Mouse (Mus musculus): ENCODE results near the gene Olfr1008. TPM values are rescaled to one million over a fixed set of nuclear protein-coding genes. Genes with fewer than 3 reads are reported as not detected.
"Not testable (repeated sequence)": the region's sequence is repeated elsewhere in the genome, so short reads cannot be mapped to it uniquely, and the experiment has no call there.

The Olfr1008 gene
- total RNA-seq (2012; rRNA removed) (not detected in 2 replicates), polyA plus RNA-seq (2012; ENCODE audit: insufficient read depth in 1 of 2, insufficient read length in 2 of 2, low read depth in 1 of 2, low replicate concordance in 2 of 2, missing spikeins in 1 of 2) (not detected)

DNA sequence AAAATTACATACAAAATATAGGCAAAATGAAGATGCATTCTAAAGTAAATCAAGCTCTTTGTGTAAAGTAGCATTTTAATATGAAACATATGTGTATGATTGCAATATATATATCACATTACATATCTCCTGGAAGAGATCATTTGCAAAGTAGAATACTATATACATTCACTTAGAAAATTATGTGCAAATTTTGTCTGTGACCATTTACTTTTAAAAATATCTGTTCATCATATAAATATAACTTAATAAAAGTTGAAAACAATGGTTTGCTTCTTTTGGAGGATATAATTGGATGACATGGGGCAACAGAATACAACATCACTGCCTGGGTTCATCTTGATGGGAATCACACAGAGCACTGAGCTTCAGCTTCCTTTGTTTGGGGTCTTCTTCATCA, at the start of gene Olfr1008:
TSS of gene Olfr1008 (plus strand) at position 301 of the 400 bp plus-strand sequence.
- Histone ChIP-seq H3K9ac (ENCODE audit: control insufficient read depth, low read depth, low read length, poor library complexity, severe bottlenecking) (no peak within 1 kb of the TSS), H3K4me1 (ENCODE audit: control insufficient read depth in 1 of 2, insufficient read depth in 2 of 2, low read length in 2 of 2) (no peaks in the 10 kb centered on the region), H3K27ac (ENCODE audit: control insufficient read depth, low read depth, low read length) (no peak within 1 kb of the TSS), H3K36me3 (ENCODE audit: control insufficient read depth in 1 of 2, insufficient read depth in 2 of 2, low read length in 2 of 2) (no peaks in the 10 kb centered on the region), H3K79me2 (ENCODE audit: control insufficient read depth, insufficient read depth, low read length, poor library complexity) (no peaks in the 10 kb centered on the region), H3K9me3 (replicated peaks; ENCODE audit: insufficient read depth, low read length) (no peaks in the 10 kb centered on the region), H3K27me3 (ENCODE audit: control insufficient read depth in 1 of 2, insufficient read depth in 2 of 2, low read length in 2 of 2) (no peaks in the 10 kb centered on the region), H3K4me3 (ENCODE audit: control insufficient read depth in 1 of 2, insufficient read depth in 1 of 2, low read depth in 2 of 2, low read length in 2 of 2) (no peak within 1 kb of the TSS)
- no peak for DNase-seq (ENCODE audit: low read depth, low spot score)
- TF ChIP-seq GATA1 (IDR thresholded peaks at IDR 0.05; ENCODE audit: low read depth, low read length) (no peak), HCFC1 (IDR thresholded peaks at IDR 0.05; ENCODE audit: low read depth, low read length) (no peak), POLR2AphosphoS5 (IDR thresholded peaks at IDR 0.05; ENCODE audit: borderline replicate concordance, low read depth, low read length) (no peak), ETS1 (IDR thresholded peaks at IDR 0.05; ENCODE audit: low read depth, low read length) (no peak), EP300 (IDR thresholded peaks at IDR 0.05; ENCODE audit: low read depth in 1 of 2, low read length in 2 of 2) (no peak), POLR2AphosphoS2 (IDR thresholded peaks at IDR 0.05; ENCODE audit: low read length) (no peak), RCOR1 (IDR thresholded peaks at IDR 0.05; ENCODE audit: low read depth, low read length) (no peak), MAFK (IDR thresholded peaks at IDR 0.05; ENCODE audit: borderline replicate concordance, low read depth, low read length) (no peak), USF1 (IDR thresholded peaks at IDR 0.05; ENCODE audit: low read depth, low read length) (no peak), MAX (IDR thresholded peaks at IDR 0.05; ENCODE audit: low read length) (no peak), SIN3A (IDR thresholded peaks at IDR 0.05; ENCODE audit: low read length) (no peak), E2F4 (IDR thresholded peaks at IDR 0.05; ENCODE audit: borderline replicate concordance, low read depth, low read length) (no peak), POLR2A (IDR thresholded peaks at IDR 0.05; ENCODE audit: control insufficient read depth in 1 of 2, insufficient read depth in 1 of 2, low read depth in 1 of 2, low read length in 2 of 2, poor library complexity in 1 of 2) (no peak), TCF12 (IDR thresholded peaks at IDR 0.05; ENCODE audit: low read depth, low read length) (no peak), TBP (IDR thresholded peaks at IDR 0.05; ENCODE audit: low read depth, low read length) (no peak), ZNF384 (IDR thresholded peaks at IDR 0.05; ENCODE audit: low read depth, low read length) (no peak), GABPA (IDR thresholded peaks at IDR 0.05; ENCODE audit: low read depth, low read length) (no peak), MYB (IDR thresholded peaks at IDR 0.05; ENCODE audit: low read depth, low read length) (no peak), CHD1 (IDR thresholded peaks at IDR 0.05; ENCODE audit: low read depth, low read length) (no peak)

DNA sequence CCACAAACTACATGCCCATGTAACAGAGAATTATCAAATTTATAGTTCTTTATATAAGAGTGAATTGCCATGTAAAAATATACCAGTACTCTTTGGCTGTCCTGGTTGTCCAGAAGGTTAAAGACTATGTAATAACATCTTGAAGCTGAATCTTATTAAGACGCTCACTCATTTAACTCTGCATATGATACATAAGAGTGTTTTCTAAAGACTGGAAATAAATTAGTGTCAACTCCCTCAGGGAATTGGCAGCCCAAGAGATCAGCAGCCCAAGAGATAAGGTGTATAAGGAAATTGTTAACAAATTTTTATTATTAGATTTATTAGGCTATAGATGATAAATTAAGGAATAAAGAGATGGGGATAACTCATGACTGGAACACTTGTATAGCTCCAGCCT, 38.6 kb upstream of the Olfr1008 start, which contains the start of gene Olfr1002:
TSS of gene Olfr1002 (minus strand) at position 101 of the 400 bp plus-strand sequence.
- Histone ChIP-seq H3K27ac (ENCODE audit: control insufficient read depth, low read depth, low read length) (no peak within 1 kb of the TSS), H3K79me2 (ENCODE audit: control insufficient read depth, insufficient read depth, low read length, poor library complexity) (no peaks in the 10 kb centered on the region)
- TF ChIP-seq NRF1 (IDR thresholded peaks at IDR 0.05; ENCODE audit: insufficient read depth, low read depth, low read length, poor library complexity, severe bottlenecking) = no peak
- no peak for TF ChIP-seq TAL1 (IDR thresholded peaks at IDR 0.05; ENCODE audit: low read length)
- TF ChIP-seq TCF12 (IDR thresholded peaks at IDR 0.05; ENCODE audit: low read depth, low read length) = no peak
- TF ChIP-seq CHD2 (IDR thresholded peaks at IDR 0.05; ENCODE audit: low read length) = no peak
- TF ChIP-seq SMC3 (IDR thresholded peaks at IDR 0.05; ENCODE audit: low read depth, low read length) = no peak
- no peak for TF ChIP-seq E2F4 (IDR thresholded peaks at IDR 0.05; ENCODE audit: borderline replicate concordance, low read depth, low read length)
- no peak for TF ChIP-seq TBP (IDR thresholded peaks at IDR 0.05; ENCODE audit: low read depth, low read length)
- TF ChIP-seq RAD21 (IDR thresholded peaks at IDR 0.05; ENCODE audit: low read depth, low read length) = no peak
- no peak for TF ChIP-seq USF2 (IDR thresholded peaks at IDR 0.05; ENCODE audit: borderline replicate concordance in 1 of 2, insufficient read depth in 1 of 2, low read depth in 1 of 2, low read length in 2 of 2)
- no peak for TF ChIP-seq MYC (IDR thresholded peaks at IDR 0.05; ENCODE audit: low read depth, low read length)
- TF ChIP-seq MXI1 (IDR thresholded peaks at IDR 0.05; ENCODE audit: low read depth, low read length) = no peak
- no peak for TF ChIP-seq ETS1 (IDR thresholded peaks at IDR 0.05; ENCODE audit: low read depth, low read length)
- TF ChIP-seq ZNF384 (IDR thresholded peaks at IDR 0.05; ENCODE audit: low read depth, low read length) = no peak

GRCm38 (mm10) chr2:85664355-85664754, 24.9 kb upstream of the Olfr1008 start, which contains the start of gene Olfr154:
Gene Olfr154 (minus strand): TSS chr2:85664455.
- H3K4me1 ChIP-seq (ENCODE audit: control insufficient read depth in 1 of 2, insufficient read depth in 2 of 2, low read length in 2 of 2); H3K9ac ChIP-seq (ENCODE audit: control insufficient read depth, low read depth, low read length, poor library complexity, severe bottlenecking); DNase-seq (ENCODE audit: low read depth, low spot score); H3K27ac ChIP-seq (ENCODE audit: control insufficient read depth, low read depth, low read length); H3K79me2 ChIP-seq (ENCODE audit: control insufficient read depth, insufficient read depth, low read length, poor library complexity); H3K9me3 ChIP-seq (replicated peaks; ENCODE audit: insufficient read depth, low read length); H3K36me3 ChIP-seq (ENCODE audit: control insufficient read depth in 1 of 2, insufficient read depth in 2 of 2, low read length in 2 of 2); H3K27me3 ChIP-seq (ENCODE audit: control insufficient read depth in 1 of 2, insufficient read depth in 2 of 2, low read length in 2 of 2); H3K4me3 ChIP-seq (ENCODE audit: control insufficient read depth in 1 of 2, insufficient read depth in 1 of 2, low read depth in 2 of 2, low read length in 2 of 2): not testable (repeated sequence)

More for the DNA sequence above, 38.6 kb upstream of the Olfr1008 start, which contains the start of gene Olfr1002:
- Histone ChIP-seq H3K27me3 (ENCODE audit: control insufficient read depth in 1 of 2, insufficient read depth in 2 of 2, low read length in 2 of 2) (no peaks in the 10 kb centered on the region), H3K4me1 (ENCODE audit: control insufficient read depth in 1 of 2, insufficient read depth in 2 of 2, low read length in 2 of 2) (no peaks in the 10 kb centered on the region), H3K36me3 (ENCODE audit: control insufficient read depth in 1 of 2, insufficient read depth in 2 of 2, low read length in 2 of 2) (no peaks in the 10 kb centered on the region), H3K9ac (ENCODE audit: control insufficient read depth, low read depth, low read length, poor library complexity, severe bottlenecking) (no peak within 1 kb of the TSS), H3K9me3 (replicated peaks; ENCODE audit: insufficient read depth, low read length) (no peaks in the 10 kb centered on the region), H3K4me3 (ENCODE audit: control insufficient read depth in 1 of 2, insufficient read depth in 1 of 2, low read depth in 2 of 2, low read length in 2 of 2) (no peak within 1 kb of the TSS)
- no peak for DNase-seq (ENCODE audit: low read depth, low spot score)
